Mouse (Mus musculus): ENCODE data around the gene Clec5a. TPM values are rescaled to one million over a fixed set of nuclear protein-coding genes. Genes with fewer than 3 reads are reported as not detected.

Gene Clec5a
- total and polyA plus RNA-seq, 3 experiments = 0.16 TPM; not detected in 2

GRCm38 (mm10) chr6:40573618-40574017 lies 12.0 kb downstream of the Clec5a start:
- DNase-seq (ENCODE audit: low spot score) (no peak), ATAC-seq (ENCODE audit: extremely low read depth, insufficient number of reproducible peaks, low FRiP score, poor library complexity, severe bottlenecking) (no peak)
- Histone ChIP-seq H3K4me3 (ENCODE audit: low read depth, low read length) (no peak overlapping the region), H3K9me3 (replicated peaks) (no peaks in the 10 kb centered on the region), H3K27me3 (ENCODE audit: insufficient read depth, low read length) (peaks cover 5% of the 10 kb centered on the region; the same call in 1 of the 2 replicates), H3K36me3 (replicated peaks) (no peaks in the 10 kb centered on the region), H3K4me1 (ENCODE audit: insufficient read depth, low read depth, low read length) (no peaks in the 10 kb centered on the region)
- TF ChIP-seq POLR2AphosphoS5 (IDR thresholded peaks at IDR 0.05; ENCODE audit: insufficient replicate concordance, low read depth, low read length) (no peak), CTCF (IDR thresholded peaks at IDR 0.05; ENCODE audit: low read depth, low read length) (no peak), GATA1 (IDR thresholded peaks at IDR 0.05; ENCODE audit: borderline replicate concordance, low read length) (no peak), TAL1 (conservative IDR thresholded peaks at IDR 0.05; ENCODE audit: low read depth, low read length) (no peak), GATA2 (IDR thresholded peaks at IDR 0.05; ENCODE audit: borderline replicate concordance, low read depth, low read length) (no peak)

DNA sequence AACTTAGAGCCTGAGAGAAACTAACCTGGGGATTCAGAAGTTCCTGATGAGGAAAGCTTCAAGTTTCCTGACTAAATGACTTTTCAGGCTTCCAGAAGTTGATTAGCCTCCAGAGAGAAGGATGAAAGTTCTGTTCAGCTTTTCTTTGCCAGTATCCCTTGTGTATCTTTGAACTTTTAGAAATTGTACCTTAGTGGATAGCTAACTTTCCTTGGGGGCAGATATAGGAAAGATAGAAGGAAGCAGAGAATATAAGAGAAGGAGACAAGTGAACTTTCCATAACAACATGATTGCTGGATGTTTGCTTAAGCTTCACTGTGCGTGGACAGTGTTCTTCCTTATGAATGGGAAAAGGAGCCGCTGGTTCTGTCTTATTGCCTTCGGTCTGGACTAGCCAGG lies 16.4 kb downstream of the Clec5a start, which contains the start of gene Olfr460:
Gene Olfr460 (plus strand): TSS at position 301 of the 400 bp plus-strand sequence.
- no peaks in the 10 kb centered on the region for H3K9me3 ChIP-seq (replicated peaks)
- no peaks in the 10 kb centered on the region for H3K4me1 ChIP-seq (ENCODE audit: insufficient read depth, low read depth, low read length)
- no peaks in the 10 kb centered on the region for H3K36me3 ChIP-seq (replicated peaks)
- ATAC-seq (ENCODE audit: extremely low read depth, insufficient number of reproducible peaks, low FRiP score, poor library complexity, severe bottlenecking) (no peak), DNase-seq (ENCODE audit: low spot score) (no peak)
- TF ChIP-seq GATA1 (IDR thresholded peaks at IDR 0.05; ENCODE audit: borderline replicate concordance, low read length) = no peak
- TF ChIP-seq POLR2AphosphoS5 (IDR thresholded peaks at IDR 0.05; ENCODE audit: insufficient replicate concordance, low read depth, low read length) = no peak
- TF ChIP-seq GATA2 (IDR thresholded peaks at IDR 0.05; ENCODE audit: borderline replicate concordance, low read depth, low read length) = no peak
- no peak for TF ChIP-seq TAL1 (conservative IDR thresholded peaks at IDR 0.05; ENCODE audit: low read depth, low read length)
- no peak for TF ChIP-seq CTCF (IDR thresholded peaks at IDR 0.05; ENCODE audit: low read depth, low read length)
- peaks cover 5% of the 10 kb centered on the region; the same call in 1 of the 2 replicates for H3K27me3 ChIP-seq (ENCODE audit: insufficient read depth, low read length)
- no peak within 1 kb of the TSS for H3K4me3 ChIP-seq (ENCODE audit: low read depth, low read length)

DNA sequence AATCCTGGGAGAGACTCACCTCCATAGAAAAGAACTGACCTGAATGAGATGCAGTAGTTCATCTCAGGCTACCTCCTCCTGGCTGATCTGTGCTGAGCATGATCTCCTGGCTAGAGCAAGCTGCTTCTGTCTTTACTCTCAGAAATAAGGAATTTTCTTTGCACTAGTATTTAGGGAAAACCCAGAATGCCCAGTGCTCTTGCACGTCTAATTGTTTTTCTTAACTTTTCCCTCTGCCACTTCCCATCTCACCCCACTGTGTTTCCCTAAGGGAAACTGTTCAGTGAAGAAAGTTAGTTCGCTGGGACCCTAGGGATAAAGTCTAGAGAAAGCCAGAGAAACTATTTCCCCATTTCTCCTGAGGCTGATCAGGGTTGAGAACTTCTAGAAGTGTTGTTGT lies 30.7 kb downstream of the Clec5a start, which contains the start of gene Olfr461:
Gene Olfr461 (minus strand): TSS at position 101 of the 400 bp plus-strand sequence.
- ATAC-seq (ENCODE audit: extremely low read depth, insufficient number of reproducible peaks, low FRiP score, poor library complexity, severe bottlenecking) = no peak
- Histone ChIP-seq H3K36me3 (replicated peaks) (no peaks in the 10 kb centered on the region), H3K27me3 (ENCODE audit: insufficient read depth, low read length) (peaks cover 8% of the 10 kb centered on the region), H3K4me3 (ENCODE audit: low read depth, low read length) (no peak within 1 kb of the TSS), H3K4me1 (ENCODE audit: insufficient read depth, low read depth, low read length) (no peaks in the 10 kb centered on the region), H3K9me3 (replicated peaks) (no peaks in the 10 kb centered on the region)
- TF ChIP-seq TAL1 (conservative IDR thresholded peaks at IDR 0.05; ENCODE audit: low read depth, low read length) (no peak), CTCF (IDR thresholded peaks at IDR 0.05; ENCODE audit: low read depth, low read length) (no peak), GATA2 (IDR thresholded peaks at IDR 0.05; ENCODE audit: borderline replicate concordance, low read depth, low read length) (no peak), POLR2AphosphoS5 (IDR thresholded peaks at IDR 0.05; ENCODE audit: insufficient replicate concordance, low read depth, low read length) (no peak), GATA1 (IDR thresholded peaks at IDR 0.05; ENCODE audit: borderline replicate concordance, low read length) (no peak)
- no peak for DNase-seq (ENCODE audit: low spot score)

DNA sequence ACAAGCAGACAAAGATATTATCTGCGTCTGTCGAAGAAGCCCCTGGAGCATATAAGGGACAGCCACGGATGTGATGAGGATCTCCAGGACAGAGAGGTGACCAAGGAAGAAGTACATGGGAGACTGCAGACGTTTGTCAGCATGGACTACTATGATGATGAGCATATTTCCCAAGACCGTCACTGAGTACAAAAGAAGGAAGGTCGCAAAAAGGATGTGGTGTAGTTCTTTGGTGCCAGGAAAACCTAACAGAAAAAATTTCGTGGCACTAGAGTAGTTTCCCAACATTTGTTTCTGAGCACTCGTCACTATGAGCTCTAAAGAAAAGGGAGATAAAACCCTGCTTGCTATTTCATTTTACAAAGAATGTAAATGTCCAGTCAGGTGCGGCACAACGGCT lies 40.9 kb downstream of the Clec5a start:
- H3K9me3 ChIP-seq (replicated peaks) = no peaks in the 10 kb centered on the region
- H3K27me3 ChIP-seq (ENCODE audit: insufficient read depth, low read length) = no peaks in the 10 kb centered on the region
- no peak for ATAC-seq (ENCODE audit: extremely low read depth, insufficient number of reproducible peaks, low FRiP score, poor library complexity, severe bottlenecking)

More for the DNA sequence above, 40.9 kb downstream of the Clec5a start:
- Histone ChIP-seq H3K4me1 (ENCODE audit: insufficient read depth, low read depth, low read length) (no peaks in the 10 kb centered on the region), H3K4me3 (ENCODE audit: low read depth, low read length) (no peak overlapping the region), H3K36me3 (replicated peaks) (no peaks in the 10 kb centered on the region)
- no peak for TF ChIP-seq TAL1 (conservative IDR thresholded peaks at IDR 0.05; ENCODE audit: low read depth, low read length)
- TF ChIP-seq CTCF (IDR thresholded peaks at IDR 0.05; ENCODE audit: low read depth, low read length) = no peak
- no peak for TF ChIP-seq GATA1 (IDR thresholded peaks at IDR 0.05; ENCODE audit: borderline replicate concordance, low read length)
- no peak for TF ChIP-seq GATA2 (IDR thresholded peaks at IDR 0.05; ENCODE audit: borderline replicate concordance, low read depth, low read length)
- TF ChIP-seq POLR2AphosphoS5 (IDR thresholded peaks at IDR 0.05; ENCODE audit: insufficient replicate concordance, low read depth, low read length) = no peak
- no peak for DNase-seq (ENCODE audit: low spot score)

Other genes starting within 250 kb of the Clec5a start
- 0.19 and 3.4 TPM in 2 replicates for gene E330009J07Rik, start 149.7 kb downstream of the Clec5a start, total RNA-seq (2014; fragmentation: Nextera tagmentation)
- 1.6 and 2.0 TPM in 2 replicates for gene E330009J07Rik, start 149.7 kb downstream of the Clec5a start, total RNA-seq (2017)
- gene E330009J07Rik, start 149.7 kb downstream of the Clec5a start, polyA plus RNA-seq (2012) = 0.28 and 0.37 TPM in 2 replicates
- not detected in 2 replicates for gene Wee2, start 146.7 kb downstream of the Clec5a start, total RNA-seq (2014; fragmentation: Nextera tagmentation)
- gene Wee2, start 146.7 kb downstream of the Clec5a start, total RNA-seq (2017) = 0.16 TPM in 1 of 2 replicates, not detected in the other
- gene Wee2, start 146.7 kb downstream of the Clec5a start, polyA plus RNA-seq (2012) = not detected in 2 replicates
- gene Ssbp1, start 114.5 kb downstream of the Clec5a start, total RNA-seq (2014; fragmentation: Nextera tagmentation) = 79.1 and 106 TPM in 2 replicates
- 63.5 and 90.5 TPM in 2 replicates for gene Ssbp1, start 114.5 kb downstream of the Clec5a start, total RNA-seq (2017)
- gene Ssbp1, start 114.5 kb downstream of the Clec5a start, polyA plus RNA-seq (2012) = 11.0 and 14.6 TPM in 2 replicates
- not detected in 2 replicates for gene Tas2r137, start 94.6 kb downstream of the Clec5a start, total RNA-seq (2014; fragmentation: Nextera tagmentation)
- gene Tas2r137, start 94.6 kb downstream of the Clec5a start, total RNA-seq (2017) = 0.17 TPM in 1 of 2 replicates, not detected in the other
- not detected in 2 replicates for gene Tas2r137, start 94.6 kb downstream of the Clec5a start, polyA plus RNA-seq (2012)
- not detected in 2 replicates for gene Tas2r108, start 92.3 kb downstream of the Clec5a start, total RNA-seq (2014; fragmentation: Nextera tagmentation)
- 0.22 TPM in 1 of 2 replicates, not detected in the other for gene Tas2r108, start 92.3 kb downstream of the Clec5a start, total RNA-seq (2017)
- not detected in 2 replicates for gene Tas2r108, start 92.3 kb downstream of the Clec5a start, polyA plus RNA-seq (2012)
- gene Prss37, start 66.3 kb downstream of the Clec5a start, total RNA-seq (2014; fragmentation: Nextera tagmentation) = not detected in 2 replicates
- gene Prss37, start 66.3 kb downstream of the Clec5a start, total RNA-seq (2017) = not detected in 2 replicates
- gene Prss37, start 66.3 kb downstream of the Clec5a start, polyA plus RNA-seq (2012) = not detected in 2 replicates
- gene Olfr461, start 30.8 kb downstream of the Clec5a start, total RNA-seq (2014; fragmentation: Nextera tagmentation) = not detected in 2 replicates
- gene Olfr461, start 30.8 kb downstream of the Clec5a start, total RNA-seq (2017) = 0.16 and 0.29 TPM in 2 replicates
- gene Olfr461, start 30.8 kb downstream of the Clec5a start, polyA plus RNA-seq (2012) = not detected in 2 replicates
- not detected in 2 replicates for gene Olfr460, start 16.3 kb downstream of the Clec5a start, total RNA-seq (2014; fragmentation: Nextera tagmentation)
- gene Olfr460, start 16.3 kb downstream of the Clec5a start, total RNA-seq (2017) = 0.05 and 0.29 TPM in 2 replicates
- gene Olfr460, start 16.3 kb downstream of the Clec5a start, polyA plus RNA-seq (2012) = not detected in 2 replicates
- gene Tas2r138, start 27.5 kb upstream of the Clec5a start, total RNA-seq (2014; fragmentation: Nextera tagmentation) = not detected in 2 replicates
- gene Tas2r138, start 27.5 kb upstream of the Clec5a start, total RNA-seq (2017) = 0.12 TPM in 1 of 2 replicates, not detected in the other
- not detected in 2 replicates for gene Tas2r138, start 27.5 kb upstream of the Clec5a start, polyA plus RNA-seq (2012)
- not detected in 2 replicates for gene Mgam, start 43.0 kb upstream of the Clec5a start, total RNA-seq (2014; fragmentation: Nextera tagmentation)
- 0.05 TPM in 1 of 2 replicates, not detected in the other for gene Mgam, start 43.0 kb upstream of the Clec5a start, total RNA-seq (2017)
- gene Mgam, start 43.0 kb upstream of the Clec5a start, polyA plus RNA-seq (2012) = not detected in 2 replicates